Mouse (Mus musculus) thymus, postnatal 4 days (tissue): Measurements from ENCODE around the gene Cant1.

Experiments
- DNase-seq: peaks from one replicate; pipeline ENCODE4 v3.0.0; 2021

The Cant1 gene

DNA sequence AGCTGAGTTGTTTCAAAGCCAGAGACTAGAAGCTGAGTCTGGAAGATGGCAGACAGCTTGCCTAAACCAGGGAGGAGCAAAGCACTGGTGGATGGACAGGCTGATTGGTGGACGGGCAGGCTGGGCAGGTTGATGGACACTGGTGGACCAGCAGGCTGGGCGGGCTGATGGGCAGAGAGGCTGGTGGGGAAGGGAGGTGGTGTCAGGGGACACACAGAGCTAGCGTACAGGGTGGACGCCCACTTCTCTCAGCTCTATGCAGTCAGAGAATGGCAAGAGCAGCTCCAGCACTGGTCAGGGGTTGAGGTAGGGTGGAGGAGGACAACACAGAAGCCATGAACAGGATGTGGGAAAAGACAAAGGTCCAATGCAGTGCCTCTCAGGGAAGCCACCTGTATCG is 49.6 kb downstream of the Cant1 start:
- DNase-seq, result no peak

- DNase-seq, result peak; percentile 73
Observed at GRCm38 (mm10) chr11:118368330-118368729, 50.6 kb downstream of the Cant1 start.

DNA sequence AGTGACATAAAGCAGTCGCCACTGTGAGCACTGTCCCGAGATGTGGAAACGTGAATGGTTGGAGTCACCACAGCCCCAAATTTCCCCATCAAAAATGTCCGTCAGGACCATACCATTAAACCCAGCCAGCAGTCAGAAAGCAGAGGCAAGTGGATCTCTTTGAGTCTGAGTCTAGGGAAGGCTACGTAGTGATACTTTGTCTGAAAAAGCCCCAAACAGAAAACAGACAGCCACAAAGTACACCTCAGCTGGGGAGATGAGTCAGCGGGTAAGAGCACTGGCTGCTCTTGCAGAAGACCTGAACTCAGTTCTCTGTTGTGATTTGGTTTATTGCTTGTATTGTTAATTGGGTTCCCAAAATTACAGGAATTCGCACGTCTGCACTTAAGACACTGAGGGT is 52.3 kb downstream of the Cant1 start:
- DNase-seq, result no peak

GRCm38 (mm10) chr11:118366108-118366507 is 52.8 kb downstream of the Cant1 start:
- DNase-seq, result peak; percentile 3

- peak; percentile 6 for DNase-seq
Observed at GRCm38 (mm10) chr11:118365171-118365570, 53.7 kb downstream of the Cant1 start.

- DNase-seq, result peak; percentile 5
Observed at GRCm38 (mm10) chr11:118364021-118364420, 54.9 kb downstream of the Cant1 start.

- DNase-seq, result peak; percentile 10
Observed at GRCm38 (mm10) chr11:118362971-118363518, 55.8 kb downstream of the Cant1 start.

DNA sequence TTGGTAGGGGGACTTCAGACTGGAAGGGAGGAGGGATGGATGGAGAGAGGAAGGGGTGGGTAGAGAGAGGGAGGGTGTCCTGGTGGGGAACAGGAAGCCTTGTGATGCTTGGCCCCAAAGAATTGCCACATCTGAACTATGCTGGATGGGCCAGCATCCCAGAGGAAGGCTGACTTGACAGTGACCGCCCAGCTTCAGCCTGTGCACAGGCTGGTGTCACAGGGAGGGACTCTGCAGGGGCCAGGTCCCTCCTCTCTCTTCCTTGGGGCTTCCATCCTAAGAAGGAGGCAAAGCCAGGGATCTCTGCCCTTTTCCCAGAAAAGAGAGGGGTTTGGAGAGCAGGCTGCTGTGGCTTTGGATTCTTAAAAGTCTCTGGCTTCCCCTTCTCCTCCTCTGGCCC is 56.4 kb downstream of the Cant1 start:
- DNase-seq, result peak; percentile 3

DNA sequence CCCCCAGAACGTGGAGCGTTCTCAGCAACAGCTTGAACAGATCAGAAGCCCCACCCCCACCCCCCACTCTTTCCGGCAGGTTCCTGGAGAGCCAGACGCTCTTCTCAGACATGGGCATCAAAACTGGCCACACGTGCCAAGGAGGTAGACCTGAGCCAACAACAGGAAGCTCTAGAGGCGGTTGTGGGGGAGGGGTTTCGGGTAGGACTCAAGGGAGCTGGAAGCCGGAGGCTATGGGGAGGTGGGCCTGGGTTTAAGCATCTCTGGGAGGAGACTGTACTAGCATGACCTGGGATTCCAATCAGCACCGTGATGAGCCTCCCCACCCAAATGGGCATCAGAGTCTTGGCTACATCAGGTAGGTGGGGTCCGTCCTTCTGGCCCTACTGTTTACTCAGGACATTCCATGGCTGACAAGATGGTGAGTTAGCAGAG is 58.0 kb downstream of the Cant1 start:
- DNase-seq, result peak; percentile 51

GRCm38 (mm10) chr11:118360491-118360890 is 58.4 kb downstream of the Cant1 start:
- peak; percentile 9 for DNase-seq
